In genomic region chr14:76856591-76856990, GRCm38 (mm10) we compare ENCODE assay signal across 16 mouse cellular contexts.
DNase-seq lines count a peak whose midpoint lies in the region; ATAC-seq and TF ChIP-seq lines count a peak whose summit lies in the region.
"Had no signal": no experiment of that assay in that cellular context is flagged by ENCODE, and none has a peak within 500 bp of the region (broad histone marks: within the 10 kb centered on the region; RNA-seq: fewer than 3 reads in every experiment).

No protein-coding gene starts in this region.

- H3K27ac ChIP-seq in heart, embryonic 10.5 days: peak overlapping the region; percentile 64
- 0 out of 2 replicates have a peak overlapping the region, but pooled peaks have one; percentile 24 for H3K27ac ChIP-seq in embryonic facial prominence, embryonic 10.5 days (replicated peaks)
- no peak overlapping the region for H3K27ac ChIP-seq in intestine, embryonic 15.5 days
- no peak overlapping the region for H3K27ac ChIP-seq in liver, postnatal 0 days (ENCODE audit: low read depth)
- no peak overlapping the region for H3K27ac ChIP-seq in layer of hippocampus, adult 2 months
- H3K27ac ChIP-seq: embryonic facial prominence, embryonic 12.5 days; macrophage; neural tube, embryonic 15.5 days had no signal

- intact Hi-C loops in heart, postnatal 25 days (cut with DNase I): no loop called here

- peak overlapping the region; percentile 22; the same call in 1 of the 2 replicates for H3K4me3 ChIP-seq in heart, embryonic 10.5 days
- no peak overlapping the region for H3K4me3 ChIP-seq in embryonic facial prominence, embryonic 10.5 days
- no peak overlapping the region for H3K4me3 ChIP-seq in intestine, embryonic 15.5 days (replicated peaks)
- no peak overlapping the region for H3K4me3 ChIP-seq in liver, postnatal 0 days (ENCODE audit: low read depth, low read length)
- H3K4me3 ChIP-seq in layer of hippocampus, adult 2 months: no peak overlapping the region
- H3K4me3 ChIP-seq: embryonic facial prominence, embryonic 12.5 days; limb, embryonic 10.5 days; neural tube, embryonic 15.5 days had no signal

- 22% methylated on average over 8 of the region's 8 CpGs for WGBS in heart, embryonic 10.5 days
- WGBS in embryonic facial prominence, embryonic 10.5 days: 83% methylated on average over 8 of the region's 8 CpGs
- 38% methylated on average over 8 of the region's 8 CpGs for WGBS in intestine, embryonic 15.5 days
- 23% methylated on average over 8 of the region's 8 CpGs for WGBS in liver, postnatal 0 days (ENCODE audit: insufficient replicate concordance)

- no peaks in the 10 kb centered on the region for H3K9me3 ChIP-seq in heart, embryonic 10.5 days
- H3K9me3 ChIP-seq in embryonic facial prominence, embryonic 10.5 days: no peaks in the 10 kb centered on the region
- no peaks in the 10 kb centered on the region for H3K9me3 ChIP-seq in intestine, embryonic 15.5 days
- no peaks in the 10 kb centered on the region for H3K9me3 ChIP-seq in liver, postnatal 0 days (ENCODE audit: low read length)
- H3K9me3 ChIP-seq: embryonic facial prominence, embryonic 12.5 days; limb, embryonic 10.5 days; neural tube, embryonic 15.5 days had no signal

- TF ChIP-seq CTCF in liver, postnatal 0 days (IDR thresholded peaks at IDR 0.05; ENCODE audit: low read depth): no peak
- no peak for TF ChIP-seq CTCF in layer of hippocampus, adult 2 months (conservative IDR thresholded peaks at IDR 0.05)

- peaks cover 25% of the 10 kb centered on the region for H3K4me1 ChIP-seq in heart, embryonic 10.5 days
- peaks cover 22% of the 10 kb centered on the region for H3K4me1 ChIP-seq in embryonic facial prominence, embryonic 10.5 days
- peaks cover 7% of the 10 kb centered on the region; the same call in 1 of the 2 replicates for H3K4me1 ChIP-seq in intestine, embryonic 15.5 days (replicated peaks)
- peaks cover 12% of the 10 kb centered on the region for H3K4me1 ChIP-seq in liver, postnatal 0 days (ENCODE audit: insufficient read depth)
- H3K4me1 ChIP-seq: neural tube, embryonic 15.5 days had no signal

- ATAC-seq in intestine, embryonic 15.5 days: no peak
- peak; percentile 38; the same call in 1 of the 2 replicates for ATAC-seq in liver, postnatal 0 days

- H3K27me3 ChIP-seq in heart, embryonic 10.5 days (ENCODE audit: insufficient read depth, poor library complexity, severe bottlenecking): no peaks in the 10 kb centered on the region
- H3K27me3 ChIP-seq in embryonic facial prominence, embryonic 10.5 days (replicated peaks; ENCODE audit: low read depth, poor library complexity, severe bottlenecking): no peaks in the 10 kb centered on the region
- H3K27me3 ChIP-seq in intestine, embryonic 15.5 days (replicated peaks): no peaks in the 10 kb centered on the region
- H3K27me3 ChIP-seq in liver, postnatal 0 days (ENCODE audit: insufficient read depth, low read length): no peaks in the 10 kb centered on the region
- H3K27me3 ChIP-seq: embryonic facial prominence, embryonic 12.5 days; neural tube, embryonic 15.5 days had no signal

- DNase-seq in heart, embryonic 10.5 days (ENCODE audit: low spot score): no peak
- no peak for DNase-seq in heart, postnatal 25 days (ENCODE audit: low spot score)
- DNase-seq in embryonic facial prominence, embryonic 10.5 days (ENCODE audit: low spot score): no peak
- no peak for DNase-seq in liver, postnatal 0 days
- no peak for DNase-seq in layer of hippocampus, adult 2 months (ENCODE audit: low spot score in 2 of 2)
- DNase-seq in left cerebral cortex, adult 9 months (ENCODE audit: low spot score in 2 of 2): no peak
- no peak for DNase-seq in adrenal gland, adult (ENCODE audit: inconsistent age in 2 of 2, low spot score in 1 of 2)
- DNase-seq: adrenal gland, postnatal 36 days; B cell, adult 2 months; cerebellum, postnatal 25 days; kidney, postnatal 14 days had no signal

- H3K36me3 ChIP-seq in heart, embryonic 10.5 days: no peaks in the 10 kb centered on the region
- no peaks in the 10 kb centered on the region for H3K36me3 ChIP-seq in embryonic facial prominence, embryonic 10.5 days (replicated peaks)
- H3K36me3 ChIP-seq in intestine, embryonic 15.5 days: no peaks in the 10 kb centered on the region
- no peaks in the 10 kb centered on the region for H3K36me3 ChIP-seq in liver, postnatal 0 days (replicated peaks; ENCODE audit: insufficient read depth, low read length)
- H3K36me3 ChIP-seq: embryonic facial prominence, embryonic 12.5 days; limb, embryonic 10.5 days; neural tube, embryonic 15.5 days had no signal

- no peak overlapping the region for H3K9ac ChIP-seq in intestine, embryonic 15.5 days
- H3K9ac ChIP-seq in liver, postnatal 0 days (replicated peaks): no peak overlapping the region
- H3K9ac ChIP-seq: embryonic facial prominence, embryonic 12.5 days; neural tube, embryonic 15.5 days had no signal

- TF ChIP-seq EP300 in liver, postnatal 0 days (IDR thresholded peaks at IDR 0.05; ENCODE audit: low read depth): peak; percentile 66; the same call in 1 of the 2 replicates

- H3K4me2 ChIP-seq in intestine, embryonic 15.5 days (replicated peaks): peak overlapping the region; percentile 28; the same call in 1 of the 2 replicates
- H3K4me2 ChIP-seq in liver, postnatal 0 days (ENCODE audit: low read depth, low read length): 0 out of 2 replicates have a peak overlapping the region, but pooled peaks have one; percentile 31
- H3K4me2 ChIP-seq: embryonic facial prominence, embryonic 12.5 days; neural tube, embryonic 15.5 days had no signal

Comparison
In these comparisons a context has a peak if more than half of its experiments do, and no peak if none do; other contexts are left out.
1. H3K27ac ChIP-seq: peak in heart, embryonic 10.5 days (single experiment) and embryonic facial prominence, embryonic 10.5 days (single experiment); none in intestine, embryonic 15.5 days (single experiment), liver, postnatal 0 days (single experiment) and layer of hippocampus, adult 2 months (single experiment).